Mouse (Mus musculus) heart, embryonic 15.5 days (tissue): Measurements from ENCODE around the gene Dlst. TPM values are rescaled to one million over a fixed set of nuclear protein-coding genes. Genes with fewer than 3 reads are reported as not detected.

ENCODE experiments used
- ATAC-seq: fragments of 200-750 bp; cut with Nextera tagmentation; replicated peaks from 2 replicates; pipeline ENCODE4 v1.8.0; 2017; ENCODE audit warnings: low read depth, moderate TSS enrichment; ENCODE audit not compliant: insufficient number of reproducible peaks, insufficient read depth, low FRiP score
- H3K27ac ChIP-seq: fragments of 300-500 bp; sonication (generic); 2 replicates; pipeline ENCODE4 v1.5.1; 2015; ENCODE audit warnings: mild to moderate bottlenecking, inconsistent platforms
- H3K27me3 ChIP-seq: fragments of 300-500 bp; sonication (generic); 2 replicates; pipeline ENCODE4 v1.6.1; 2015; ENCODE audit warnings: inconsistent platforms
- H3K36me3 ChIP-seq: fragments of 300-500 bp; sonication (generic); 2 replicates; pipeline ENCODE4 v1.6.1; 2015; ENCODE audit warnings: mild to moderate bottlenecking, inconsistent platforms
- H3K4me1 ChIP-seq: fragments of 300-500 bp; sonication (generic); replicated peaks from 2 replicates; pipeline ENCODE4 v1.6.1; 2015; ENCODE audit warnings: inconsistent platforms
- H3K4me2 ChIP-seq: fragments of 300-500 bp; sonication (generic); 2 replicates; pipeline ENCODE4 v1.6.1; 2015; ENCODE audit warnings: inconsistent platforms, mild to moderate bottlenecking, moderate library complexity
- H3K4me3 ChIP-seq: fragments of 300-500 bp; sonication (generic); 2 replicates; pipeline ENCODE4 v1.5.1; 2015; ENCODE audit warnings: mild to moderate bottlenecking, inconsistent platforms
- H3K9ac ChIP-seq: fragments of 300-500 bp; sonication (generic); 2 replicates; pipeline ENCODE4 v1.6.1; 2015; ENCODE audit warnings: mild to moderate bottlenecking, inconsistent platforms
- H3K9me3 ChIP-seq: fragments of 300-500 bp; sonication (generic); replicated peaks from 2 replicates; pipeline ENCODE4 v1.6.1; 2016; ENCODE audit warnings: inconsistent platforms
- WGBS: fragments of 180-500 bp; shearing (Covaris S2); methylation state at CpG from one replicate; pipeline ENCODE4 v1.1.7; 2015; ENCODE audit warnings: mixed read lengths; 5-methylcytosine and 5-hydroxymethylcytosine counted together
- polyA plus RNA-seq: library from polyadenylated mRNA; unstranded; fragments of >200 nt; fragmentation: Nextera tagmentation; extraction: Ambion mirVana; gene quantifications from 2 replicates; pipeline ENCODE4 v1.2.1, GENCODE M21; 2015

The Dlst gene
- polyA plus RNA-seq, 1 experiment from 2014 or later: 199 TPM

DNA sequence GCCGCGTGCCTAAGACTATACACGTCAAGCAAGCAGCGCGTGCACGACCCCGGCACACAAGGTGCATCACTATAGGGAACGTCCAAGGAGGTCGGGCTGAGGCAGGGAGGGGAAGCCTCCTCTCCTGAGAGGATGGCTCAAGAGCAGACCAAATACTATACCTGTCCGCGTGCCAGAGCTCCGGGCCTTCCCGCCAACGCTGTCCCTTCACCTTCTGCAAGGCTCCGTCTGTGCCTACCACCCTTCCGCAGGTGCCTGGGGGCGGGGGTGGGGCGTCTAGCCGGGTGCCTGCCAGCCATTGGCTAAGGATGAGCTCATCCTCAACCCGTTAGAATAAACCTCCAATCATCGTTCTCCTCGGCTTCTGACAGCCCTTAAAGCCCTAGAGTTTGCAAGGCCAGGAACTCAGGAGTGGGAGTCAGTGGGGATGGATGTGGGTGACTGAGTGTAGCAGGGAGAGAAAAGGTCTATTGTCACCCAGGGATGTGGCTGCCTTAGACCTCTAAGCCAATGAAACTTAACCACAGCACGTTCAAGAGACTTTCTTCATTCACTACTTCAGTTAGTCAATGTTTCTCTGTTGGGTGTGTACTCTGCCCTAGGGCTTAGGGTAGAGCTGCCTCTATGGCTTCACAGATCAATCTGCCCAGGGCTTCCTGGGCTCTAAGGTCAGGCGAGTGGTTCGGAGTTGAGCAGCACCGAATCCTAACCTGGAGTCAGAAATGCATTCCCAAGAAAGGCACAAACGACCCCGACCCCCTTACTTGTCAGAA, 40.6 kb downstream of the Dlst start, which contains the start of gene Rps6kl1:
Gene Rps6kl1, minus strand, starts transcription at position 263 of the 773 bp plus-strand sequence.
- WGBS: 15% methylated on average over 28 of the region's 28 CpGs
- peak; percentile 63; the same call in 1 of the 2 replicates for ATAC-seq

DNA sequence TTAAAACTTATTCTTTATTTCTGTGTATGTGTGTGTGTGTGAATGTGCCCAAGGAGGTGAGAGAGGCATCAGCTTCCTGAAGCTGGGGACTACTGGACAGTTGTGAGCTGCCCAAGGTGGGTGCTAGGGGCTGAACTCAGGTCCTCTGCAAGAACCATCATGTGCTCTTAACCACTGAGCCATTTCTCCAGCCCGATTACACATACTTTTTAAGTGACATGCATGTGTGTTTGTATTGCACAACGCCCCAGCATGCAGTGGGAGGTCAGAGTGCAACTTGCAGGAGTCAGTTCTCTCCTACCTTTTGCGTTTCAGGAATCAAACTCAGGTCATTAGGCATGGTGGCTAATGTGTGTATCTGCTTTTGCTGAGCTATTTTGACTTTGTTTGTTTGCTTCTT, 42.4 kb downstream of the Dlst start:
- no peak overlapping the region for H3K9ac ChIP-seq
- no peak overlapping the region for H3K4me2 ChIP-seq
- H3K4me1 ChIP-seq: peaks cover 11% of the 10 kb centered on the region
- peaks cover 5% of the 10 kb centered on the region; the same call in 1 of the 2 replicates for H3K27me3 ChIP-seq
- 67% methylated on average over 3 of the region's 3 CpGs for WGBS
- H3K4me3 ChIP-seq: no peak overlapping the region
- no peak for ATAC-seq
- H3K36me3 ChIP-seq: no peaks in the 10 kb centered on the region
- no peak overlapping the region for H3K27ac ChIP-seq
- no peaks in the 10 kb centered on the region for H3K9me3 ChIP-seq

More for the DNA sequence above, 40.6 kb downstream of the Dlst start, which contains the start of gene Rps6kl1:
- Histone ChIP-seq H3K36me3 (no peaks in the 10 kb centered on the region), H3K27me3 (peaks cover 5% of the 10 kb centered on the region; the same call in 1 of the 2 replicates), H3K4me2 (peak within 1 kb of the TSS; percentile 61), H3K4me1 (peaks cover 18% of the 10 kb centered on the region), H3K27ac (no peak within 1 kb of the TSS), H3K4me3 (peak within 1 kb of the TSS; percentile 38), H3K9ac (no peak within 1 kb of the TSS), H3K9me3 (no peaks in the 10 kb centered on the region)

DNA sequence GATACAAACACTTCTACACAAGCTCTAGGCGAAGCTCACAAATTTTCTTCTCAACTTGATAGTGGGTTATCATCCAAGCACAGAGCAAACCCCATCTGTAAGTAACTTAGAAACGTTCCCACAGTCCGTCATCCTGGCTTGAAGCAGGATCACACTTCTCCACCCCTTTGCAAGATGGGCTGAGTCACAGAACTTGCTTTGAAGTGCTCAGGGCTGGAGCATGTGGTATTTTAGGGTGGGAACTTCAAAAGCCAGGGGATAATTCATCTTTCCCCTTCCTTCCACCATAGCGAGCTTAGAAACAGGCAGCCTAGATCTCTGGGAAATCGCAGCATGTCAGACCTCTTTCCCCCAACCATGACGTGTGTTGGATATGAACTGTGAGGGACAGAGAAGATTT, 45.7 kb downstream of the Dlst start:
- no peak overlapping the region for H3K4me3 ChIP-seq
- no peak overlapping the region for H3K4me2 ChIP-seq
- no peak overlapping the region; the same call in 1 of the 2 replicates for H3K27ac ChIP-seq
- peaks cover 3% of the 10 kb centered on the region; the same call in 1 of the 2 replicates for H3K4me1 ChIP-seq
- H3K9ac ChIP-seq: no peak overlapping the region
- 23% methylated on average over 6 of the region's 6 CpGs for WGBS
- no peak for ATAC-seq
- no peaks in the 10 kb centered on the region for H3K9me3 ChIP-seq
- H3K36me3 ChIP-seq: no peaks in the 10 kb centered on the region
- 0 out of 2 replicates have a peak, but pooled peaks cover 2% of the 10 kb centered on the region for H3K27me3 ChIP-seq

DNA sequence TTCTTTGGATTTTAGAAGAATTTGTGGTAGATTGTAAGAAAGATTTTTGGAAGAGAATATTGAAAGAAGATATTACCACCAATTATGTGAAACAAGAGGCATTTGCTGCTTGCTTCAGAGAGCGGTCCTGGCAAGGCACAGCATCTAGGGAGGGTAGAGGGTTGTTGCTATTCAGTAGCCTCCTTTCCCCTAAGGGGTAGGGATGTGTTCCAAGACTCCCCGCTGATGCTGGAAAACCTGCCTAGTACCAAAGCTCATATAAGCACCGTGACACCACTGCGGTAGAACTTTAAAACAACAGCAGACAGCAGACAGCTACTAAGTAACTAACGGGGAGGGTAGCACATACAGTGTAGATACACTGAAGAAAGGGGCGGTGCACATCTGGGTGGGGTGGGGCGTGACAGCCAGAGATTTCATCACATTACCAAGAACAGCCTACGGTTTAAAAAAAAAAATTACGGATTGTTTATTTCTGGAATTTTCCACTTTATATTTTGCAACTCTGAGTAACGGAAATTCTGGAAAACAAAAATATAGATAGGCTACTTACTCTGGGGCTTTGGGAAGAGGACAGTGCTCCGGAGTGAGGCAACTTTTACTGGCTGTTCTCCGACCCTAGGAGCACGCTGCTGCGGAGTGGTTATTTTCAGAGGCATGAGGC, 47.3 kb downstream of the Dlst start:
- WGBS: 83% methylated on average over 14 of the region's 14 CpGs
- no peak overlapping the region for H3K9ac ChIP-seq
- H3K9me3 ChIP-seq: no peaks in the 10 kb centered on the region
- H3K27ac ChIP-seq: no peak overlapping the region
- H3K4me2 ChIP-seq: no peak overlapping the region
- H3K4me1 ChIP-seq: peaks cover 3% of the 10 kb centered on the region; the same call in 1 of the 2 replicates
- H3K27me3 ChIP-seq: no peaks in the 10 kb centered on the region
- no peaks in the 10 kb centered on the region for H3K36me3 ChIP-seq
- no peak overlapping the region for H3K4me3 ChIP-seq
- no peak for ATAC-seq

DNA sequence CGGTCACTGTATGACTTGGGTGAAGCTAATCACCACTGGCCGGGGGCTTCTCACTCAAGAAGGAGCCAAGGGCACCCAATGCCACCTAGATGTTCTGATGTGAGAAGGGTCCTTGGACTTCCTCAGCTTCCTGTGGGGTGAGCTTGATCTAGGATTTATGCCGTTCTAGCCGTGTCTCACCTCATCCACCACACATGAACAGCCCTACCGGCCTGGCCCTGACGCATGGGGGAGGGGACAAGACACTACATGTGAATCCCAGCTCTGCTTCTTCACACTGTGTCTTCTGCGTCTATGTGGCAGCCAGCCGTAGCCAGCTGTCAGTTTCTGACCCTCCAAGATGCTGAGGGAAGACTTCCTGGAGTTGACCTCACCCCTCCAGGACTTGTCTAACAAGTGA, 48.2 kb downstream of the Dlst start:
- no peaks in the 10 kb centered on the region for H3K36me3 ChIP-seq
- 76% methylated on average over 8 of the region's 8 CpGs for WGBS
- no peaks in the 10 kb centered on the region for H3K27me3 ChIP-seq
- H3K9me3 ChIP-seq: no peaks in the 10 kb centered on the region
- no peak overlapping the region for H3K4me2 ChIP-seq
- H3K9ac ChIP-seq: no peak overlapping the region
- peaks cover 3% of the 10 kb centered on the region; the same call in 1 of the 2 replicates for H3K4me1 ChIP-seq
- H3K27ac ChIP-seq: no peak overlapping the region
- ATAC-seq: no peak
- H3K4me3 ChIP-seq: no peak overlapping the region

DNA sequence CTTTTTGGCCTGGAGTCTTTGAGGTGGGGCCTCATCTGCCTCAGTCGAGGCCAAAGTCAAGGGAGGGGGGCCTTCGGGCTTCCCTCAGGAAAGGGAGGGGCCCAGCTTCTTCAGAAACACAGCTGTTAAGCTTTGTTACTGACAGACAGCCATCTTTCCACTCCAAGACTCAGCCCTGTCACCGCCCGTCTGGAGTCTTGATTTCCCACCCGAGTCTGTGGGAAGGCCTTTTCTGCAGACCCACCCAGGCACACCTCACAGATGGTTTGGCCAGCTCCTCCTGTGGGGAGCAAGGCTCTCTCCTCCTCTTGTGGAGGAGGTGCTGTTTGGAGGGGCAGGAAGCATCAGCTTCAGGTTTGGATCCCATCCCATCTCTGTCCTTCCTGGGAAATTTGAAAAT, 49.0 kb downstream of the Dlst start:
- H3K4me1 ChIP-seq: peaks cover 3% of the 10 kb centered on the region; the same call in 1 of the 2 replicates
- H3K9me3 ChIP-seq: no peaks in the 10 kb centered on the region
- H3K27me3 ChIP-seq: no peaks in the 10 kb centered on the region
- H3K36me3 ChIP-seq: no peaks in the 10 kb centered on the region
- H3K27ac ChIP-seq: no peak overlapping the region
- H3K4me3 ChIP-seq: no peak overlapping the region
- H3K4me2 ChIP-seq: no peak overlapping the region
- H3K9ac ChIP-seq: no peak overlapping the region
- ATAC-seq: no peak
- WGBS: 48% methylated on average over 5 of the region's 5 CpGs

DNA sequence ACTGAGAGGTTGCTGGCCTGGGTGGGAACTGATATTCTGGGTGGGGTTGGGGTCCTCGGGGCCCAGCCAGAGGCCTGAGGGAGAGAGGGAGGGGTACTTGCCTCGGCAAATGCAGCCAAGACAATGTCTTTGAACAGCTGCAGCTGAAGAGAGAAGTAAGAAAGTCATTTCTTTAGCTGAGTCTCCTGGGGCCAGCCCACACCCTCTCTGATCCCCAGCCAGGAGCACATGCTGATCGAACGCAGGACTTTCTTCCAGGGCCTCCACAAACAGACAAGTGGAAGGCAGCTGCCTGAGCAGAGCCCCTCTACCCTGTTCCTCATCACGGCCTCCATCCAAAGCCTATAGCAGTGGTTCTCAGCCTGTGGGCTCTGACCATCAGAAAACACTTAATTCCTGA, 54.4 kb downstream of the Dlst start:
- no peak overlapping the region for H3K9ac ChIP-seq
- 0 out of 2 replicates have a peak, but pooled peaks cover 6% of the 10 kb centered on the region for H3K4me1 ChIP-seq
- H3K27ac ChIP-seq: no peak overlapping the region
- H3K9me3 ChIP-seq: no peaks in the 10 kb centered on the region
- H3K4me2 ChIP-seq: no peak overlapping the region
- H3K27me3 ChIP-seq: no peaks in the 10 kb centered on the region
- no peak overlapping the region for H3K4me3 ChIP-seq
- H3K36me3 ChIP-seq: no peaks in the 10 kb centered on the region
- 75% methylated on average over 5 of the region's 5 CpGs for WGBS
- no peak for ATAC-seq

DNA sequence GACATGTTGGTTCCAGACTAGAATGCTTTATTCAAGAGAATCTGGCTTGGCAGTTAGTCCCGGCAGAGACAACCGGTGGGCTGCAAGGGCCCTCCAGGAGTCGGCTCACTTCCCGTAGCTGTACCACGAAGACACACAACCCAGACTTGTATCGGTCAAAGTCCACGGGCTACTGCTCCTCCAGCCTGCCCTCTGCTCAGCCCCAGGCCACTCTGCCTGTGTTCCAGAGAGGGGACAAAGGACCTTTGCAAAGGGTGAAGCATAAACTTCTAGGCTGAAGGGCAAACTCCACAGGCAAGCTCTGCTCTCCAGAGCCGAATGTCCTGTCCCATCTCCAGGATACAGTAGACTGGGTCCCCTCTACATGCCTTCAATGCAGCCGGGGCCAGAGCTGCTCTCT, 56.0 kb downstream of the Dlst start:
- Histone ChIP-seq H3K4me1 (peaks cover 15% of the 10 kb centered on the region), H3K4me2 (no peak overlapping the region), H3K9ac (no peak overlapping the region), H3K27me3 (no peaks in the 10 kb centered on the region), H3K27ac (no peak overlapping the region), H3K4me3 (no peak overlapping the region), H3K9me3 (no peaks in the 10 kb centered on the region), H3K36me3 (no peaks in the 10 kb centered on the region)
- 83% methylated on average over 9 of the region's 9 CpGs for WGBS
- no peak for ATAC-seq

DNA sequence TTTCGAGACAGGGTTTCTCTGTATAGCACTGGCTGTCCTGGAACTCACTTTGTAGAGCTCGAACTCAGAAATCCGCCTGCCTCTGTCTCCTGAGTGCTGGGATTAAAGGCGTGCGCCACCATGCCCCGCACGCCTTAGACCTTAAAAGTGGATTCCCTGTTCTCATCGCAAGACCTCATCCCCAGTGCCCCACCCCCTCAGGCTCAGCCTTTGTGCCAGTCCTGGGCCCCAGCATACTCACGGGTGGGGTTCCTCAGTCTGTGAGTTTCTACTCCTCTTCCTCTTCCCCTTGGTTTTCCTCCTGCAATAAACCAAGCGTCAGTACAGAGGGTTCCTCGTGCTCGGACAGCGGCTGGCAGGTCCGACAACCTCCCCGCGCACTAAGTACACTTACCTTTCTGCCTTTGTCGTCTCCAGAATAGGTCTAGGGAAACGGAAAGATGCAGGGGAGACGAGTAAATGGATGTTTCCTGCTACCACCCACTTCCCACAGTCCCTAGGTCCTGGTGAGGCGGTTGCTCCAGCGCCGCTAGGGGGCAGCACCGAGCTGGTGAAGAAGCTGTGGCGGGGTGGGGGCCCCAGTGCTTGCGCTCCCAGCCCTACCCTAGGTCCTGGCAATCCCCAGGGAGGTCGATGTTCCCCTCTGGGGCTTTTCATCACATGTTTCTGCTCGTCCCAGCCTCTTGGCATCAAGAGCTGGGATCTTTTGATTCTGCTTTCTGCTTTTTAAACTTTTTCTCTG, 58.7 kb downstream of the Dlst start:
- Histone ChIP-seq H3K27ac (no peak overlapping the region), H3K4me3 (no peak overlapping the region), H3K36me3 (no peaks in the 10 kb centered on the region), H3K4me1 (peaks cover 34% of the 10 kb centered on the region), H3K9me3 (no peaks in the 10 kb centered on the region), H3K4me2 (peak overlapping the region; percentile 42), H3K27me3 (no peaks in the 10 kb centered on the region), H3K9ac (no peak overlapping the region; the same call in 1 of the 2 replicates)
- ATAC-seq: peak; percentile 58; the same call in 1 of the 2 replicates
- 29% methylated on average over 27 of the region's 27 CpGs for WGBS

DNA sequence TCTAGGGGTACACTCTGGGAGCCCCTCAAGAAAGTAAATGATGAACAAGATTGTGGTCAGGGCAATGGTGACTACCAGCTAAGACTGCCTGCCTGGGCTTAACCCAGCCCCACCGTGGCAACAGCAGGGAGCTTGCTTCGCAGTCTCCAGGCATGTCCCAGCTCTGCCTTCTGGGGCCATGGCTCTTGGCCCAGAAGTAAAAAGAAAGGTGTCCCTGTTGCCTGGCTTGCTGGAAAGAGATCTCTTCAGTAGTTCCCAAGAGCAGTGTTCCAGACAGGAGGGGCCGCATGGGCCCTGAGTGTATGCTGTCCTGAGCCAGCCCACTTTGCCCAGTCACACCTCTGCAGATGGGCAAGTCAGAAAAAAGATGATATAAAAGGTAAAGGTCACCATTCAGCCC, 59.2 kb downstream of the Dlst start:
- H3K4me2 ChIP-seq: peak overlapping the region; percentile 42; the same call in 1 of the 2 replicates
- peak; percentile 24; the same call in 1 of the 2 replicates for ATAC-seq
- peaks cover 38% of the 10 kb centered on the region for H3K4me1 ChIP-seq
- no peak overlapping the region for H3K4me3 ChIP-seq
- no peak overlapping the region for H3K27ac ChIP-seq
- H3K27me3 ChIP-seq: no peaks in the 10 kb centered on the region
- no peak overlapping the region; the same call in 1 of the 2 replicates for H3K9ac ChIP-seq
- WGBS: 57% methylated on average over 3 of the region's 3 CpGs
- no peaks in the 10 kb centered on the region for H3K36me3 ChIP-seq
- H3K9me3 ChIP-seq: no peaks in the 10 kb centered on the region
